ENCODE assay signal across 16 mouse cellular contexts in the genomic region with DNA sequence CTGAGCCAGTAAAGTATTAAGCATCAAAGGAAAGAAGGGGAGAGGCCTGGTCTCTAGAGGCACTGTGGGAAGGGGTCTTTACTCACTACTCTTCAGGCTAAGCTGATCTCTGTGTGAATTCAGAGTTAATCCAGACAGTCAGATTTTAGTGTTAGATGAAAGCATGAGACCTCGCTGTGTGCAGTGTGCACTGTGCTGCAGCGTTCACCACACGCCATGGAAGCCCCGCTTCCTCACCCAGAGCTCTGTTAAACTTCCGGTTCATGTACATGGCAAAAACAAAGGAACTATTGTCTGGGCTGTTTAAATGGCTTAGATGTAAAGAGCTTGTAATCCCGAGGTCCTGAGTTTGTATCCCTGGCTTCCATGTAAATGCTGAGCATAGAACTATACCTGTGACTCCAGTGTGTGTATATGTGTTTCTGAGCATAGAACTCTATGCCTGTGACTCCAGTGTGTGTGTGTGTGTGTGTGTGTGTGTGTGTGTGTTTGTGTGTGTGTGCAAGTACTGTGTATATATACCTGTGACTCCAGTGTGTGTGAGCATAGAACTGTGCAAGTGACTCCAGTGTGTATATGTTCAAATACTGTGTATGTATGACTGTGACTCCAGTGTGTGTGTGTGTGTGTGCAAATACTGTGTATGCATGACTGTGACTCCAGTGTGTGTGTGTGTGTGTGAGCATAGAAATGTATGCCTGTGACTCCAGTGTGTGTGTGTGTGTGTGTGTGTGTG.
DNase-seq lines count a peak whose midpoint lies in the region; ATAC-seq lines count a peak whose summit lies in the region.
"Had no signal": no experiment of that assay in that cellular context is flagged by ENCODE, and none has a peak within 500 bp of the region (broad histone marks: within the 10 kb centered on the region; RNA-seq: fewer than 3 reads in every experiment).

No protein-coding gene starts in this region.

- H3K9ac ChIP-seq in hindbrain, embryonic 14.5 days: no peak overlapping the region
- no peak overlapping the region for H3K9ac ChIP-seq in hindbrain, embryonic 12.5 days
- no peak overlapping the region for H3K9ac ChIP-seq in embryonic facial prominence, embryonic 14.5 days (ENCODE audit: low read depth, low read length)
- no peak overlapping the region for H3K9ac ChIP-seq in midbrain, embryonic 15.5 days
- H3K9ac ChIP-seq: embryonic facial prominence, embryonic 15.5 days had no signal

- no peak for DNase-seq in hindbrain, embryonic 14.5 days (ENCODE audit: low spot score)
- peak; percentile 8 for DNase-seq in embryonic facial prominence, embryonic 14.5 days (ENCODE audit: low spot score)
- DNase-seq in limb, embryonic 10.5 days (ENCODE audit: low spot score): no peak
- DNase-seq in spleen, postnatal 14 days (ENCODE audit: low spot score in 2 of 2): no peak
- no peak for DNase-seq in heart, adult 18-20 months
- DNase-seq in left cerebral cortex, postnatal 10 days (ENCODE audit: extremely low spot score in 1 of 2, low spot score in 2 of 2): no peak
- DNase-seq: adrenal gland, postnatal 25 days; cerebellum, postnatal 10 days; heart, adult 11 months; heart, postnatal 14 days; kidney, postnatal 36 days; right cerebral cortex, postnatal 25 days had no signal

- H3K4me3 ChIP-seq in hindbrain, embryonic 14.5 days (replicated peaks; ENCODE audit: low read length): no peak overlapping the region
- no peak overlapping the region for H3K4me3 ChIP-seq in hindbrain, embryonic 12.5 days
- no peak overlapping the region for H3K4me3 ChIP-seq in embryonic facial prominence, embryonic 14.5 days (ENCODE audit: low read depth, low read length)
- H3K4me3 ChIP-seq in limb, embryonic 10.5 days: no peak overlapping the region
- no peak overlapping the region for H3K4me3 ChIP-seq in midbrain, embryonic 15.5 days
- H3K4me3 ChIP-seq: embryonic facial prominence, embryonic 15.5 days had no signal

- no peaks in the 10 kb centered on the region for H3K9me3 ChIP-seq in hindbrain, embryonic 14.5 days (ENCODE audit: control insufficient read depth, low read length)
- no peaks in the 10 kb centered on the region for H3K9me3 ChIP-seq in hindbrain, embryonic 12.5 days (replicated peaks)
- no peaks in the 10 kb centered on the region for H3K9me3 ChIP-seq in embryonic facial prominence, embryonic 14.5 days (ENCODE audit: control insufficient read depth, low read length)
- no peaks in the 10 kb centered on the region for H3K9me3 ChIP-seq in limb, embryonic 10.5 days (replicated peaks)
- no peaks in the 10 kb centered on the region for H3K9me3 ChIP-seq in midbrain, embryonic 15.5 days
- H3K9me3 ChIP-seq: embryonic facial prominence, embryonic 15.5 days had no signal

- H3K36me3 ChIP-seq in hindbrain, embryonic 14.5 days (replicated peaks; ENCODE audit: control insufficient read depth, insufficient read depth): no peaks in the 10 kb centered on the region
- no peaks in the 10 kb centered on the region for H3K36me3 ChIP-seq in hindbrain, embryonic 12.5 days
- no peaks in the 10 kb centered on the region for H3K36me3 ChIP-seq in embryonic facial prominence, embryonic 14.5 days (ENCODE audit: control insufficient read depth, insufficient read depth, low read length)
- H3K36me3 ChIP-seq in limb, embryonic 10.5 days: no peaks in the 10 kb centered on the region
- no peaks in the 10 kb centered on the region for H3K36me3 ChIP-seq in midbrain, embryonic 15.5 days (replicated peaks)
- H3K36me3 ChIP-seq: embryonic facial prominence, embryonic 15.5 days had no signal

- H3K27ac ChIP-seq in hindbrain, embryonic 14.5 days: no peak overlapping the region
- H3K27ac ChIP-seq in hindbrain, embryonic 12.5 days: no peak overlapping the region
- H3K27ac ChIP-seq in embryonic facial prominence, embryonic 14.5 days (replicated peaks; ENCODE audit: low read depth, low read length): no peak overlapping the region
- H3K27ac ChIP-seq in limb, embryonic 10.5 days: peak overlapping the region; percentile 50
- H3K27ac ChIP-seq in midbrain, embryonic 15.5 days: no peak overlapping the region
- H3K27ac ChIP-seq: embryonic facial prominence, embryonic 15.5 days had no signal

- no peaks in the 10 kb centered on the region for H3K27me3 ChIP-seq in hindbrain, embryonic 14.5 days (ENCODE audit: control insufficient read depth, insufficient read depth, low read length)
- H3K27me3 ChIP-seq in hindbrain, embryonic 12.5 days: no peaks in the 10 kb centered on the region
- no peaks in the 10 kb centered on the region for H3K27me3 ChIP-seq in embryonic facial prominence, embryonic 14.5 days (replicated peaks; ENCODE audit: control insufficient read depth, insufficient read depth, low read length)
- no peaks in the 10 kb centered on the region for H3K27me3 ChIP-seq in limb, embryonic 10.5 days (ENCODE audit: low read depth, poor library complexity, severe bottlenecking)
- H3K27me3 ChIP-seq in midbrain, embryonic 15.5 days (replicated peaks): no peaks in the 10 kb centered on the region
- H3K27me3 ChIP-seq: embryonic facial prominence, embryonic 15.5 days had no signal

- intact Hi-C loops in left cerebral cortex, postnatal 10 days (cut with DNase I): no loop called here

- H3K4me1 ChIP-seq in hindbrain, embryonic 14.5 days (replicated peaks; ENCODE audit: control insufficient read depth, insufficient read depth, low read length): no peaks in the 10 kb centered on the region
- H3K4me1 ChIP-seq in hindbrain, embryonic 12.5 days: no peaks in the 10 kb centered on the region
- 0 out of 2 replicates have a peak, but pooled peaks cover 6% of the 10 kb centered on the region for H3K4me1 ChIP-seq in embryonic facial prominence, embryonic 14.5 days (ENCODE audit: control insufficient read depth, insufficient read depth, low read length)
- H3K4me1 ChIP-seq in limb, embryonic 10.5 days: peaks cover 6% of the 10 kb centered on the region
- H3K4me1 ChIP-seq in midbrain, embryonic 15.5 days: 0 out of 2 replicates have a peak, but pooled peaks cover 3% of the 10 kb centered on the region
- H3K4me1 ChIP-seq: embryonic facial prominence, embryonic 15.5 days had no signal

- H3K4me2 ChIP-seq in hindbrain, embryonic 14.5 days (replicated peaks): no peak overlapping the region
- no peak overlapping the region for H3K4me2 ChIP-seq in hindbrain, embryonic 12.5 days (replicated peaks)
- no peak overlapping the region for H3K4me2 ChIP-seq in embryonic facial prominence, embryonic 14.5 days (ENCODE audit: low read depth, low read length)
- no peak overlapping the region for H3K4me2 ChIP-seq in midbrain, embryonic 15.5 days
- H3K4me2 ChIP-seq: embryonic facial prominence, embryonic 15.5 days had no signal

- 54% methylated on average over 6 of the region's 6 CpGs for WGBS in hindbrain, embryonic 14.5 days
- WGBS in hindbrain, embryonic 12.5 days: 48% methylated on average over 6 of the region's 6 CpGs
- 18% methylated on average over 6 of the region's 6 CpGs for WGBS in embryonic facial prominence, embryonic 14.5 days
- 74% methylated on average over 6 of the region's 6 CpGs for WGBS in limb, embryonic 10.5 days
- 20% methylated on average over 6 of the region's 6 CpGs for WGBS in midbrain, embryonic 15.5 days

- ATAC-seq in hindbrain, embryonic 14.5 days (ENCODE audit: low FRiP score): 0 out of 2 replicates have a peak, but pooled peaks have one; percentile 51
- ATAC-seq in hindbrain, embryonic 12.5 days (ENCODE audit: low FRiP score): no peak
- no peak for ATAC-seq in embryonic facial prominence, embryonic 14.5 days (ENCODE audit: low read depth)
- ATAC-seq in midbrain, embryonic 15.5 days (replicated peaks): peak; percentile 67
- ATAC-seq: intestine, embryonic 16.5 days had no signal

Comparison
In these comparisons a context has a peak if more than half of its experiments do, and no peak if none do; other contexts are left out.
1. ATAC-seq: peak in hindbrain, embryonic 14.5 days (single experiment) and midbrain, embryonic 15.5 days (single experiment); none in hindbrain, embryonic 12.5 days (single experiment) and embryonic facial prominence, embryonic 14.5 days (single experiment).